Mouse (Mus musculus) cerebellum, postnatal 10 days (tissue): ENCODE measurements at regions not wholly inside any gene's neighbourhood (a gene's known extent, or its start where the extent isn't known, plus 50 kb on each side); places are given as distances from the start of the nearest gene placed in this dataset.

Experiments
- DNase-seq, 2 experiments: peaks; one replicate each; pipeline ENCODE4 v3.0.0; 2021; ENCODE audit warnings: mixed read lengths in 2 of 2

GRCm38 (mm10) chr8:12075943-12076342 is 202.7 kb upstream of the A230072I06Rik start:
- no peak for DNase-seq

GRCm38 (mm10) chr8:12076811-12077375 is 201.7 kb upstream of the A230072I06Rik start:
- DNase-seq, result peak; percentile 70 to 82

GRCm38 (mm10) chr8:12077896-12078295 is 200.7 kb upstream of the A230072I06Rik start:
- DNase-seq, result no peak

GRCm38 (mm10) chr8:12078679-12079566 is 199.7 kb upstream of the A230072I06Rik start:
- DNase-seq, result no peak

GRCm38 (mm10) chr8:12081536-12081935 is 197.1 kb upstream of the A230072I06Rik start:
- DNase-seq, result no peak

GRCm38 (mm10) chr8:12087192-12087800 is 191.3 kb upstream of the A230072I06Rik start:
- peak; percentile 22 to 23 for DNase-seq

GRCm38 (mm10) chr8:12100145-12100544 is 178.5 kb upstream of the A230072I06Rik start:
- DNase-seq, result no peak

GRCm38 (mm10) chr8:12103296-12103695 is 175.3 kb upstream of the A230072I06Rik start:
- DNase-seq, result no peak

- peak; percentile 27 to 42 for DNase-seq
Observed at GRCm38 (mm10) chr8:12105106-12105901, 173.3 kb upstream of the A230072I06Rik start.

GRCm38 (mm10) chr8:12108578-12108977 is 170.0 kb upstream of the A230072I06Rik start:
- DNase-seq, result no peak

GRCm38 (mm10) chr8:12111626-12112025 is 167.0 kb upstream of the A230072I06Rik start:
- DNase-seq, result no peak

- DNase-seq, result no peak
Observed at GRCm38 (mm10) chr8:12113023-12113422, 165.6 kb upstream of the A230072I06Rik start.

- peak; percentile 88 to 93 for DNase-seq
Observed at GRCm38 (mm10) chr8:12126374-12127001, 152.1 kb upstream of the A230072I06Rik start.

- DNase-seq, result peak; percentile 49 to 66
Observed at GRCm38 (mm10) chr8:12127106-12127800, 151.4 kb upstream of the A230072I06Rik start.

- no peak for DNase-seq
Observed at GRCm38 (mm10) chr8:12127801-12128490, 150.7 kb upstream of the A230072I06Rik start.

- no peak for DNase-seq
Observed at GRCm38 (mm10) chr8:12130591-12130990, 148.0 kb upstream of the A230072I06Rik start.

- no peak for DNase-seq
Observed at GRCm38 (mm10) chr8:12134200-12134599, 144.4 kb upstream of the A230072I06Rik start.

- DNase-seq, result no peak
Observed at GRCm38 (mm10) chr8:12135392-12136177, 143.0 kb upstream of the A230072I06Rik start.

- no peak for DNase-seq
Observed at GRCm38 (mm10) chr8:12136178-12136455, 142.5 kb upstream of the A230072I06Rik start.

- DNase-seq, result no peak
Observed at GRCm38 (mm10) chr8:12137496-12137895, 141.1 kb upstream of the A230072I06Rik start.
